Mouse (Mus musculus) stomach, embryonic 16.5 days (tissue): ENCODE measurements at regions not wholly inside any gene's neighbourhood (a gene's known extent, or its start where the extent isn't known, plus 50 kb on each side); places are given as distances from the start of the nearest gene placed in this dataset.

Experiments used
- ATAC-seq: fragments of 200-750 bp; cut with Nextera tagmentation; 2 replicates; pipeline ENCODE4 v1.8.0; 2017; ENCODE audit warnings: moderate number of reproducible peaks, moderate TSS enrichment; ENCODE audit not compliant: insufficient read depth, low FRiP score
- H3K27ac ChIP-seq: fragments of 300-500 bp; sonication (generic); 2 replicates; pipeline ENCODE4 v1.5.1; 2014; ENCODE audit warnings: low read length
- H3K27me3 ChIP-seq: fragments of 300-500 bp; sonication (generic); 2 replicates; pipeline ENCODE4 v1.6.1; 2014; ENCODE audit warnings: low read length, control low read depth, mixed read lengths; ENCODE audit not compliant: control insufficient read depth, insufficient read depth
- H3K36me3 ChIP-seq: fragments of 300-500 bp; sonication (generic); 2 replicates; pipeline ENCODE4 v1.6.1; 2014; ENCODE audit warnings: low read length; ENCODE audit not compliant: control insufficient read depth, insufficient read depth
- H3K4me1 ChIP-seq: fragments of 300-500 bp; sonication (generic); 2 replicates; pipeline ENCODE4 v1.6.1; 2014; ENCODE audit warnings: low read length, control low read depth, mixed read lengths; ENCODE audit not compliant: control insufficient read depth, insufficient read depth
- H3K4me2 ChIP-seq: fragments of 300-500 bp; sonication (generic); 2 replicates; pipeline ENCODE4 v1.6.1; 2014; ENCODE audit warnings: low read depth, low read length, mixed read lengths
- H3K4me3 ChIP-seq: fragments of 300-500 bp; sonication (generic); replicated peaks from 2 replicates; pipeline ENCODE4 v1.5.1; 2014; ENCODE audit warnings: mild to moderate bottlenecking, low read length
- H3K9ac ChIP-seq: fragments of 300-500 bp; sonication (generic); 2 replicates; pipeline ENCODE4 v1.6.1; 2014; ENCODE audit warnings: low read length
- H3K9me3 ChIP-seq: fragments of 300-500 bp; sonication (generic); replicated peaks from 2 replicates; pipeline ENCODE4 v1.6.1; 2016; ENCODE audit warnings: low read length, control low read depth; ENCODE audit not compliant: control insufficient read depth
- WGBS: fragments of 180-500 bp; shearing (Covaris S2); extraction: QIAGEN DNeasy Blood & Tissue Kit; methylation state at CpG from one replicate; pipeline ENCODE4 v1.1.7; 2014; 5-methylcytosine and 5-hydroxymethylcytosine counted together

DNA sequence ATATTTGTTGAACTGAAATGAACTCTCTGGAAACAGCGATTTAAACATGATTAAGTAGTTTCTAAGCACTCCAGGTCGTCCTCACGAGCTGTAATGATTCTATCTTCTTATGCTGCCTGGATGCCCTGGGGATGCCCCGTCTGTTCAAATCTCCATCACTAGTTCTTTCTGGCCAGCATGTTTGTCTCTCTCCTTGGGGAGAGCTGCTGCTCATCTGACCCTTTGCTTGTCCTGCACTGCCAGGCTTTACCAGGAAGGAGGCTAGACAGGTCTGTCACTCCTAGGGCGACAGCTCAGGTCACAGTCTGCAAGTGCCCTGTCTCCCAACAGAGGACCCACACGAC lies 155.1 kb downstream of the Irx2 start:
- 29% methylated on average over 6 of the region's 6 CpGs for WGBS
- Histone ChIP-seq H3K4me1 (no peaks in the 10 kb centered on the region), H3K9ac (no peak overlapping the region), H3K36me3 (no peaks in the 10 kb centered on the region), H3K4me3 (no peak overlapping the region), H3K27me3 (no peaks in the 10 kb centered on the region), H3K27ac (no peak overlapping the region), H3K9me3 (no peaks in the 10 kb centered on the region), H3K4me2 (no peak overlapping the region)
- ATAC-seq: no peak

- no peak overlapping the region for H3K9ac ChIP-seq
- no peak overlapping the region for H3K4me2 ChIP-seq
- no peaks in the 10 kb centered on the region for H3K9me3 ChIP-seq
- no peaks in the 10 kb centered on the region for H3K27me3 ChIP-seq
- H3K4me1 ChIP-seq: no peaks in the 10 kb centered on the region
- H3K4me3 ChIP-seq: no peak overlapping the region
- no peak overlapping the region for H3K27ac ChIP-seq
- WGBS: 67% methylated on average over 3 of the region's 3 CpGs
- ATAC-seq: no peak
- H3K36me3 ChIP-seq: no peaks in the 10 kb centered on the region
Measured at GRCm38 (mm10) chr13:72792695-72793094, 164.1 kb downstream of the Irx2 start.

DNA sequence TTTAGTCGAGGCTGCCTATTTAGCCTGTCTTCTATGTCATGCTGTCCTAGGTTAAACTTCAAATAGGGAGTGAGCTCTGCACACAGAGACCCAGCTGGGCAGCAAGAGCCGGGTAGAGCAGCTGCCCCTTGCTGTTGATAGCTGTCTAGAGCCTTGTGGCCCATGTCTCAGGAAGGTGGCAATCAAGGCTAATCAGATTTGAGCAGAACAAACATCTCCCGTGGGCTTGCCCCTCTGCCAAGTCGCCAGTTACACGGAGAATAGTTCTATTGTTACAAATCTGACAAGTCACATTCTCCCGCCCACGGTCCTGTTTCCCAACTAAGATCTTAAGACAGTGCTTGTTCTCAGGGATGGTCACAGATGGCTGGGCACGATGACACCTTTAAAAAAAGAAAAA lies 171.4 kb downstream of the Irx2 start:
- H3K4me1 ChIP-seq: no peaks in the 10 kb centered on the region
- H3K27ac ChIP-seq: no peak overlapping the region
- no peak for ATAC-seq
- no peak overlapping the region for H3K4me2 ChIP-seq
- no peaks in the 10 kb centered on the region for H3K9me3 ChIP-seq
- H3K4me3 ChIP-seq: no peak overlapping the region
- no peaks in the 10 kb centered on the region for H3K27me3 ChIP-seq
- H3K36me3 ChIP-seq: no peaks in the 10 kb centered on the region
- WGBS: 35% methylated on average over 8 of the region's 8 CpGs
- no peak overlapping the region for H3K9ac ChIP-seq

DNA sequence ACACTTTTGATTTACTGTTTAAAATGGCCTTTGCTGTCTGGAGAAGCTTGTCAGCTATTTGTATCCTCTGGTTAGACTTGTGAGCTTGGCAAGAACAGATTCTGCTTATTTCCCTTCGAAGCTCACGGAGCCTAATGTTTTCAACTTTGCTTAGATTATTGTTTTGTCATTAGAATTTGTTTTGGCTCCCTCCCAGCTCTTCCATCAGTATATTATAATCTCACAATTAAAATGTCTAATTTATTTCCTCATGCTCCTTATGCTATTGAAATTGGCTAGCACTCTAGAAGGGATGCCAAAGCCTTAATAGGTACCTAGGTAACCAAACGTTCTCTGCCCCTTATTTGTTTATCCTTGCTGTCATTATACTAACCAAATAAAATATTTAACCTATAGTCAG lies 171.9 kb downstream of the Irx2 start:
- H3K9me3 ChIP-seq: no peaks in the 10 kb centered on the region
- H3K27me3 ChIP-seq: no peaks in the 10 kb centered on the region
- H3K9ac ChIP-seq: no peak overlapping the region
- H3K4me3 ChIP-seq: no peak overlapping the region
- no peak for ATAC-seq
- H3K36me3 ChIP-seq: no peaks in the 10 kb centered on the region
- no peak overlapping the region for H3K27ac ChIP-seq
- no peak overlapping the region for H3K4me2 ChIP-seq
- no peaks in the 10 kb centered on the region for H3K4me1 ChIP-seq
- WGBS: 38% methylated on average over 3 of the region's 3 CpGs

- no peak overlapping the region for H3K27ac ChIP-seq
- no peaks in the 10 kb centered on the region for H3K36me3 ChIP-seq
- H3K4me1 ChIP-seq: no peaks in the 10 kb centered on the region
- no peaks in the 10 kb centered on the region for H3K27me3 ChIP-seq
- no peak overlapping the region for H3K4me3 ChIP-seq
- H3K9ac ChIP-seq: no peak overlapping the region
- ATAC-seq: no peak
- 44% methylated on average over 11 of the region's 11 CpGs for WGBS
- H3K9me3 ChIP-seq: no peaks in the 10 kb centered on the region
- H3K4me2 ChIP-seq: no peak overlapping the region
Measured at GRCm38 (mm10) chr13:72803374-72803773, 174.8 kb downstream of the Irx2 start.

DNA sequence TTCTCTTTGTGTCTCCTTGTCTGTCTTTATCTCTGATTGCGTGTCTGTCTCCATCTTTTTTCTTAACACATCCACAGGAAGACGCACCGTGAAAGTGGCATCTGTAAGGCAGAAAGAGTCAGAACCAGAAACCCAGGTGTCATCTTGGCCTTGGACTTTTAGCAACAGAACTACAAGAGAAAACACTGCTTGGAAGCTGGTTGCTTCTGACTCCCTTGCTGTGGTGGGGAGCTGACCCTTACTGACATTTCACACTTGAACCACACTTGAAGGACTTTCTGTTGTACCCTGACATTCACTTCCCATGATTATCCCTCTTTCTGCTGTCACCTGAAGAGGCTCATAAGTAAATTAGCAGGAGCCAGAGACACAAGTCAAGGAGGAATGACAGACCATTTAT lies 180.6 kb downstream of the Irx2 start:
- Histone ChIP-seq H3K27ac (no peak overlapping the region), H3K36me3 (no peaks in the 10 kb centered on the region), H3K9ac (no peak overlapping the region), H3K4me2 (no peak overlapping the region), H3K27me3 (no peaks in the 10 kb centered on the region), H3K4me3 (no peak overlapping the region), H3K9me3 (no peaks in the 10 kb centered on the region), H3K4me1 (no peaks in the 10 kb centered on the region)
- WGBS: 93% methylated on average over 3 of the region's 3 CpGs
- ATAC-seq: no peak

- Histone ChIP-seq H3K4me3 (no peak overlapping the region), H3K4me2 (no peak overlapping the region), H3K9me3 (no peaks in the 10 kb centered on the region), H3K36me3 (no peaks in the 10 kb centered on the region), H3K4me1 (no peaks in the 10 kb centered on the region), H3K9ac (no peak overlapping the region), H3K27ac (no peak overlapping the region), H3K27me3 (peaks cover 2% of the 10 kb centered on the region)
- WGBS: 76% methylated on average over 1 of the region's 1 CpGs
- ATAC-seq: no peak
Measured at GRCm38 (mm10) chr13:72810626-72811025, 182.0 kb downstream of the Irx2 start.

DNA sequence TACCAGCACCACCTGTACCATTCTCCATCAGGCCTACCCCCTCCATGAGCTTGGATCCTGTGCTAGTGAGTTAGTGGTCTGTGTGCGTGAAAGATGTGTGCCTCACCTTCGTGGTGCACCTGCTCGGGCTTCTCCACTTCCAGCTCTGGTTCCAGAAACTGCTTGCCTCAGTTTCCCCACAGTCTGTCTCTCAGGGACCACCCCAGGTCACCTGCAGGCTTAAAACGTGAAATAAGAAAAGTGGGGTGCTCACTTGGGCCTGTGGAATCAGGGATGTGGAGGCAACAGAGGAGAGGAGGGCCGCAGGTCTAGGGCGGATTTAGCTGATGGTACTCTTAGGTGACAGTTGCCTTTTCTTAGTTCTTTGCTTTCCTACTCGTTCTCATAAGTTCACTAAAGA lies 186.0 kb downstream of the Irx2 start:
- WGBS: 59% methylated on average over 7 of the region's 7 CpGs
- Histone ChIP-seq H3K27ac (no peak overlapping the region), H3K9ac (no peak overlapping the region), H3K27me3 (peaks cover 24% of the 10 kb centered on the region), H3K36me3 (no peaks in the 10 kb centered on the region), H3K9me3 (no peaks in the 10 kb centered on the region), H3K4me2 (no peak overlapping the region), H3K4me1 (no peaks in the 10 kb centered on the region), H3K4me3 (no peak overlapping the region)
- no peak for ATAC-seq

DNA sequence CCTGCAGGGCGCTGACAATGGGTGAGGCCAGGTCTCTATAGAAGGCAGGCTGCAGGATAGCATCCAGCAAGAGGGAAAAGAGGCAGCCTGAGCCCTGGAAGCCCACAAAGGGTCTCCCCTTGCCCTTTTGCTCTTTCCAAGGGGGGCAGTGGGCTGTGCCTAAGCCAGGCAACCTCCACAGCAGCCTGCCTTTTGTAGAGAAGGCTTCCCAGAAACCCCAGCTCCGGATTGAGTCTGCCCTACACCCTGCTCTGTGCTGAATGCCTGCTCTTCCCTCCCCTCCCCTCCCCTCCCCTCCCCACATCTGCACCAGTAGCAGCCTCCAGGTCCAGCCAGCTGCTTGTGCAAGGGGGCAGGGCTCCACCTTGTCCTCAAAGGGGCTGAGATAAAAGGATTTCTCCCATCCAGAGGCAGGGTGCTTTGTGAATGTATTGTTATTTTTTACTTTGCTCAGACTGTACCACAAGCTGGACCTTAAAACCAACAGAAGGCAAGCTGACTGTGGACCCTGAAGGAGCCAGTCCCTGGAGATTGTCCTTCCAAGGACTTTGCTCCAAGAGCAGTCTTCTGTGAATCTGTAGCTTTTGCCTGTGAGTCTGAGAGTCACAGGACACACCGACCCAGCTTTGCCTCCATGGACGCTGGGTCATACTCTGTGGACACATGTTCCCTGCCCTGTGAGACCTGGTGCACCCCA lies 186.8 kb downstream of the Irx2 start:
- H3K36me3 ChIP-seq: no peaks in the 10 kb centered on the region
- no peak overlapping the region for H3K4me2 ChIP-seq
- ATAC-seq: no peak
- peaks cover 24% of the 10 kb centered on the region for H3K27me3 ChIP-seq
- no peak overlapping the region for H3K9ac ChIP-seq
- H3K9me3 ChIP-seq: no peaks in the 10 kb centered on the region
- no peak overlapping the region for H3K27ac ChIP-seq
- 12% methylated on average over 4 of the region's 4 CpGs for WGBS
- H3K4me1 ChIP-seq: no peaks in the 10 kb centered on the region
- H3K4me3 ChIP-seq: no peak overlapping the region
